Mouse (Mus musculus) megakaryocyte, embryonic 14.5 days (primary cell): ENCODE data around the gene Ddah2.

Source experiments
- FLI1 ChIP-seq: IDR thresholded peaks from 2 replicates; pipeline ENCODE4 v1.6.1; 2012; ENCODE audit warnings: low read length, inconsistent platforms, mixed read lengths
- GATA1 ChIP-seq: IDR thresholded peaks from 3 replicates; pipeline ENCODE4 v1.6.1; 2012; ENCODE audit warnings: mixed read lengths, low read length, inconsistent platforms, borderline replicate concordance

DNA sequence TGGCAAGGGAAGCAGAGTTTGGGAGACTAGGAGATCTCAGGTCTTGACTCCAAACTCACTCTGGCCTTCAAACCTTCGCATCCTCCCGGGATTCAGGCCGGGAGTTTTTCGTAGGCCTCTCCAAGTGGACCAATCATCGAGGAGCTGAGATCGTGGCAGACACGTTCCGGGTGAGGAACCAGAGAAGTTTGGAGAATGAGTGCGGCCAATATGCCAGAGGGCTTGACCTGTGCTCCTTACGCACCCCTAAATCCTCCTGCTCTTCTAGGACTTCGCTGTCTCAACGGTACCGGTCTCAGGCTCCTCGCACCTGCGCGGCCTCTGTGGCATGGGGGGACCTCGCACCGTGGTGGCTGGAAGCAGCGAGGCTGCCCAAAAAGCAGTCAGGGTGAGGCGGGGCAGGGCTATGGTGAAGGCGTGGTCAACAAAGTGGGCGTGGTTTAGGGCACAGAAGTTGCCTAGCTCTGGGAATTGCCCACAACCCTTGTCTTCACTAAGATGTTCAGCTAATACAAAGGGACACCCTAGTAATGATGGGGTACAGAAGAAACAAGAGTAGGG is 2.0 kb downstream of the Ddah2 start:
- TF ChIP-seq GATA1 (no peak), FLI1 (no peak)
